Mouse (Mus musculus) heart, embryonic 13.5 days (tissue): ENCODE results near the gene Hif1an. TPM values are rescaled to one million over a fixed set of nuclear protein-coding genes. Genes with fewer than 3 reads are reported as not detected.

ENCODE experiments used
- ATAC-seq: fragments of 200-750 bp; cut with Nextera tagmentation; 2 replicates; pipeline ENCODE4 v1.8.0; 2017; ENCODE audit warnings: moderate TSS enrichment; ENCODE audit not compliant: insufficient number of reproducible peaks, low FRiP score, low TSS enrichment; ENCODE audit errors: extremely low read depth
- H3K27ac ChIP-seq: fragments of 300-500 bp; sonication (generic); replicated peaks from 2 replicates; pipeline ENCODE4 v1.5.1; 2015; ENCODE audit warnings: moderate library complexity, mild to moderate bottlenecking, inconsistent platforms
- H3K27me3 ChIP-seq: fragments of 300-500 bp; sonication (generic); replicated peaks from 2 replicates; pipeline ENCODE4 v1.6.1; 2015; ENCODE audit warnings: mild to moderate bottlenecking, inconsistent platforms
- H3K36me3 ChIP-seq: fragments of 300-500 bp; sonication (generic); 2 replicates; pipeline ENCODE4 v1.6.1; 2015; ENCODE audit warnings: mild to moderate bottlenecking, inconsistent platforms
- H3K4me1 ChIP-seq: fragments of 300-500 bp; sonication (generic); 2 replicates; pipeline ENCODE4 v1.6.1; 2015; ENCODE audit warnings: inconsistent platforms
- H3K4me2 ChIP-seq: fragments of 300-500 bp; sonication (generic); 2 replicates; pipeline ENCODE4 v1.6.1; 2015; ENCODE audit warnings: inconsistent platforms, mild to moderate bottlenecking, moderate library complexity
- H3K4me3 ChIP-seq: fragments of 300-500 bp; sonication (generic); 2 replicates; pipeline ENCODE4 v1.5.1; 2015; ENCODE audit warnings: moderate library complexity, mild to moderate bottlenecking, inconsistent platforms
- H3K9ac ChIP-seq: fragments of 300-500 bp; sonication (generic); 2 replicates; pipeline ENCODE4 v1.6.1; 2015; ENCODE audit warnings: inconsistent platforms, mild to moderate bottlenecking, moderate library complexity
- H3K9me3 ChIP-seq: fragments of 300-500 bp; sonication (generic); 2 replicates; pipeline ENCODE4 v1.6.1; 2016; ENCODE audit warnings: inconsistent platforms
- WGBS: fragments of 180-500 bp; shearing (Covaris S2); methylation state at CpG from one replicate; pipeline ENCODE4 v1.1.7; 2015; ENCODE audit warnings: mixed read lengths; 5-methylcytosine and 5-hydroxymethylcytosine counted together
- polyA plus RNA-seq: library from polyadenylated mRNA; unstranded; fragments of >200 nt; fragmentation: Nextera tagmentation; extraction: Ambion mirVana; gene quantifications from 2 replicates; pipeline ENCODE4 v1.2.1, GENCODE M21; 2015

The Hif1an gene
- polyA plus RNA-seq, 1 experiment from 2014 or later: 23.9 TPM

DNA sequence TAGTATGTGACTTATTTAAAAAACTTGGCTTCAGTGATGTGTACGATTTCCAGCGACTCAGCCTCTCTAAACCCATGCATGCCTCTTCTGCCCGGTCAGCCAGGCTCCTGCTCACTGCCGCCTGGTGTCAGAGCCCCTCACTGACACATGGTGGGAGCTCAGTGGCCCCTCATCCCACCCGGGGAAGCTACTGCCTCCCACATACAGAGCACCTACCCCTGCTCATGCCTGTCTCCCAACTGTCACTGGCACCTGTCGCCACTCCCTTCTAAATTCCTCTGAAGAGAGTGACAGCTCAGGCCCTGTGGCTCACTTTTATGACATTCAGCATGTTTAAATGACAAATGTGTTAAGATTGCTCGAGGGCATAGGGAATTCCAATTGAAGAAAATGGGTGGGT, 13.6 kb downstream of the Hif1an start:
- ATAC-seq: no peak

DNA sequence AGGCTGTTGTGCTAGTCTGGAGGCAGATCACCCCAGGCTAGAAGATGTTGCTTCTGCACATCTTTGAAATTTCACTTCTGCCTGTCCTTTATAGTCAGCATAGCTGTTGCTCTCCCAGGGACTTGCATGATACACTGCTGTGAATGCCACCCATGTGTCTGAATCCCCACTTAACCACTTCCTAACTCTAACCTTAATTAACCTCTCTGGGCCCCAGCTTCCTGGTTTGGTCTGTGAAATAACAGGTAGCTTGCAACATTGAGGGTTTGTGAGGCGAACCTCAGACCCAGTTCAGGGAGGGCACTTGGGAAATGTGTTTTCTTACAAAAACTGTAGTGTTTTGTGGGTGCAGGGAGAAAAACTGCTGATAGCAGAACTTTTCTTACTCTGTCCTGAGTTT, 15.4 kb downstream of the Hif1an start:
- no peak overlapping the region for H3K4me2 ChIP-seq
- no peaks in the 10 kb centered on the region for H3K4me1 ChIP-seq
- H3K9ac ChIP-seq: no peak overlapping the region
- no peak overlapping the region for H3K27ac ChIP-seq
- H3K36me3 ChIP-seq: peaks cover 34% of the 10 kb centered on the region
- ATAC-seq: no peak
- peaks cover 12% of the 10 kb centered on the region; the same call in 1 of the 2 replicates for H3K27me3 ChIP-seq
- no peak overlapping the region for H3K4me3 ChIP-seq
- H3K9me3 ChIP-seq: no peaks in the 10 kb centered on the region
- WGBS: 73% methylated on average over 1 of the region's 1 CpGs

More for the DNA sequence above, 13.6 kb downstream of the Hif1an start:
- H3K4me1 ChIP-seq: no peaks in the 10 kb centered on the region
- no peak overlapping the region for H3K9ac ChIP-seq
- H3K4me3 ChIP-seq: no peak overlapping the region
- H3K27ac ChIP-seq: no peak overlapping the region
- peaks cover 7% of the 10 kb centered on the region; the same call in 1 of the 2 replicates for H3K27me3 ChIP-seq
- H3K4me2 ChIP-seq: no peak overlapping the region
- H3K9me3 ChIP-seq: no peaks in the 10 kb centered on the region
- H3K36me3 ChIP-seq: peaks cover 51% of the 10 kb centered on the region
- 66% methylated on average over 7 of the region's 7 CpGs for WGBS

DNA sequence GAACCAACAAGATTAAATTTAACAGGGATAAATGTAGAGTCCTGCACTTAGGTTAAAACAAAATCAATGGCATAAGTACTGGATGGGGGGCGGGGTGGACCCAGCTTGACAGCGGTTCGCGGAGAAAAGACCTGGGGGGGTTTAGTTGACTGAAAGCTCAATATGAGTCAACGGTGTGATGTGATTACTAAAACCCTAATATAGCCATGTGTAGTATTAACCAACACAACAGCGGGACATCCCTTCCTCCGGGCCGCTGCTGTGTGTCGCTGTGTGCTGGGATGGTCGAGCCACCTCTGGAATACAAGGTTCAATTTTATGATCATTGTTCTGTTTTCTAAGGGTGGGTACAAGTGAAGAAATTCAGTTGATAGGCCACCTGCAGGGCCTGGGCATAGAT, 19.5 kb downstream of the Hif1an start:
- ATAC-seq: no peak
- no peak overlapping the region for H3K4me3 ChIP-seq
- H3K4me1 ChIP-seq: no peaks in the 10 kb centered on the region
- H3K27ac ChIP-seq: no peak overlapping the region
- H3K27me3 ChIP-seq: peaks cover 52% of the 10 kb centered on the region
- 76% methylated on average over 10 of the region's 10 CpGs for WGBS
- no peak overlapping the region for H3K9ac ChIP-seq
- no peaks in the 10 kb centered on the region for H3K9me3 ChIP-seq
- no peaks in the 10 kb centered on the region for H3K36me3 ChIP-seq
- no peak overlapping the region for H3K4me2 ChIP-seq

DNA sequence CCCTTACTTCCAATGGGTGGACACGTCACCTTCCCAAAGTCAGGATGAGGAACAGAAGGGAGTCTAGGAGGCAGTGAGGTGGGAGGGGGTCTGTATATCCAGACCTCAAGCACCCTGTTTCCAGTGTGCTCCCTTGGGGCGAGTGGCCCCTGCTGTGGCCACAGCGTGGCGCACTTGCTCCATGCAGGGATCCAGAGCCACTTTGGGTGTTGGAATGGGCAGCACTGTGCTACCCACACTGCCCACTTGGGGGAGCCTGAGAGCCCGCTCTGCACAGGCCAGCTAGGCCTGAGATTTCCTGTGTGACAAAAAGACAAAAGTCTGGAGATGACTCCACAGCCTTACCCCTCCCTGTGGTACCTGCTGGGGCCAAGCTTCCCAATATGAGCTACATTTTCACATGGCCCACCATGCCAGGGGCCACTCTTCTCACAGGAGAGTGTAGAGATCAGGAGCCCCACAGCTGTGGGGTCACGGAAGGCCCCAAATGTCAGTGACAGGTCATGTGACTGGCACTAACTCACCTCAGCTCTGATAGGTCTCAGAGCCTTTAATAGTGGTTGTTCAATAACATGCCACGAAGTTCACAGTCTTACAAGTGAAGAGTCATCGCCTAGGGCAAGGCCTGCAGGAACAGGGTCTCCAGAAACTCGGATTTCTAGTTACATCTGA, 20.1 kb downstream of the Hif1an start:
- H3K9me3 ChIP-seq: no peaks in the 10 kb centered on the region
- WGBS: 33% methylated on average over 9 of the region's 9 CpGs
- no peak for ATAC-seq
- H3K27ac ChIP-seq: no peak overlapping the region
- no peaks in the 10 kb centered on the region for H3K36me3 ChIP-seq
- H3K4me1 ChIP-seq: no peaks in the 10 kb centered on the region
- no peak overlapping the region for H3K4me2 ChIP-seq
- peaks cover 59% of the 10 kb centered on the region for H3K27me3 ChIP-seq
- no peak overlapping the region for H3K9ac ChIP-seq
- H3K4me3 ChIP-seq: no peak overlapping the region

DNA sequence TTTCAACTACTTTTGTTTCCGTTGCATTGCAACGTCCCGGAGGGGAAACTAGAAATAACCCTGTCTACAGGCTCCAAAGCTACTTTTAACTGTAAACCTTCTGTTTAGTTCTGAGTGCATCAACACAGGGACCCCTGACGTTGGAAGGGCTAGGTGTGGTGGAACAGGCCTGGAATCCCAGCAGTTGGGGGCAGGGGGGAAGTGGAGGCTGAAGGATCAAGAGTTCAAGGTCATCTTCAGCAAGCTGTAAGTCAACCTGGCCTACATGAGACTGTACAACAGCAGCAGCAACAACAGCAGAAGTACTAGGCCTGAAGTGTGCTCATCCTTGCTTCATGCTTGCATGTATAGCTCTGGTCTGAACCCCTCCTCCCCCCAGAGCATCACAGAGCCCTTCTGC, 25.4 kb downstream of the Hif1an start:
- no peak for ATAC-seq
- no peaks in the 10 kb centered on the region for H3K36me3 ChIP-seq
- H3K4me1 ChIP-seq: no peaks in the 10 kb centered on the region
- no peaks in the 10 kb centered on the region for H3K9me3 ChIP-seq
- peaks cover 66% of the 10 kb centered on the region for H3K27me3 ChIP-seq
- H3K4me3 ChIP-seq: no peak overlapping the region
- WGBS: 36% methylated on average over 4 of the region's 4 CpGs
- H3K9ac ChIP-seq: no peak overlapping the region
- no peak overlapping the region for H3K27ac ChIP-seq
- H3K4me2 ChIP-seq: no peak overlapping the region

DNA sequence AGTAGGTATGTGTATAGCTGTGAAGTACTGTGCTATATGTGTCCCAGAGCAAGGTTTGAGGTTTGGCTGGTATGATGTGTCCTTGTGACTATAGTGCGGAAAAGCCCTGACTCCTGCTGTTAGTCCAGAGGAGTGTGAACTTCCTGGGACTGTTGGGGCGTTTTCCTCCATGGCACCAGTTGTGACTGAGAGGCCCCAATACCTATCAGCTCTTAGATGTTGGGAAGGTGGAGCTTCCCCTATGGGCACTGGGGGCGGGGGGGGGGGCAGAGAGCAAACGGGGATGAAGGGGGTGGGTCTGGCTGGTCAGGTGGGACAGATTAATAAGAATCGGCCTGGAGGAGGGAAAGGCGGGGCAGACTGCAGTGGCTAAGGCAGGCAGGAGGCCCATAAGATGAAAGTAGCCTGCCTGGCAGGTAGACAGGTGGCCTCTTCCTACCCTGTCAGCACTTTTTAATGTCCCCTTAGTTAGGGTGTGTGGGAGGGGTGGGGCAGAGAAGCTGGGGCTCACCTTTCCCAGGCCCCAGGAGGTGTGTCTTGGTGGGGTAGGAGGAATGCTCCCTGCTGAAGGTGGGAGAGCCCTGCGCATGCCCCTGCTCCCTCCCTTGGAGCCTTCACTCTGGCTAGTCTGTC, 27.1 kb downstream of the Hif1an start:
- no peak overlapping the region for H3K9ac ChIP-seq
- ATAC-seq: no peak
- peaks cover 50% of the 10 kb centered on the region for H3K27me3 ChIP-seq
- WGBS: 41% methylated on average over 6 of the region's 7 CpGs
- H3K4me1 ChIP-seq: no peaks in the 10 kb centered on the region
- H3K36me3 ChIP-seq: no peaks in the 10 kb centered on the region
- H3K27ac ChIP-seq: no peak overlapping the region
- H3K4me3 ChIP-seq: no peak overlapping the region
- peaks cover 6% of the 10 kb centered on the region; the same call in 1 of the 2 replicates for H3K9me3 ChIP-seq
- H3K4me2 ChIP-seq: no peak overlapping the region

DNA sequence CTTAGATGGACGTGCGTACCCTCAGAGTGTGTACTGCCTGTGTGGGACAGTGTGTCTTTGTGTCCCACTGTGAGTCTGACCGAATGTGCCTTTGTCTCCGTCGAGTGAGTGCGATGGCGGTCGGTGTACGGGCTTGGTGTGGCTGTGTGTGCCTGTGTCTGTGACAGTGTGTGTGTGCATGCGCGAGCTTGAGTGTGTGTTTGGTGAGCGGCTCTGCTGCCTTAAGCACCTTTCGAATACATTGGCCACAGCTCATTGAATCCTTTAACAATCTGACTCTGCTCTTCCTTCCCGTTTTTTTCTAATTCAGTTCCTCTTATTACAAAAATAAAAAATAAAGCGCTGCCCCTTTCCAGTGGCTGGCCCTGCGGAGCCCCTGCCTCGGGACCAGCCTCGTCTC, 28.3 kb downstream of the Hif1an start:
- 81% methylated on average over 18 of the region's 18 CpGs for WGBS
- H3K9ac ChIP-seq: no peak overlapping the region
- no peak overlapping the region for H3K27ac ChIP-seq
- H3K4me2 ChIP-seq: no peak overlapping the region
- peaks cover 6% of the 10 kb centered on the region; the same call in 1 of the 2 replicates for H3K9me3 ChIP-seq
- no peaks in the 10 kb centered on the region for H3K36me3 ChIP-seq
- no peak overlapping the region for H3K4me3 ChIP-seq
- ATAC-seq: no peak
- no peaks in the 10 kb centered on the region for H3K4me1 ChIP-seq
- H3K27me3 ChIP-seq: peaks cover 44% of the 10 kb centered on the region

DNA sequence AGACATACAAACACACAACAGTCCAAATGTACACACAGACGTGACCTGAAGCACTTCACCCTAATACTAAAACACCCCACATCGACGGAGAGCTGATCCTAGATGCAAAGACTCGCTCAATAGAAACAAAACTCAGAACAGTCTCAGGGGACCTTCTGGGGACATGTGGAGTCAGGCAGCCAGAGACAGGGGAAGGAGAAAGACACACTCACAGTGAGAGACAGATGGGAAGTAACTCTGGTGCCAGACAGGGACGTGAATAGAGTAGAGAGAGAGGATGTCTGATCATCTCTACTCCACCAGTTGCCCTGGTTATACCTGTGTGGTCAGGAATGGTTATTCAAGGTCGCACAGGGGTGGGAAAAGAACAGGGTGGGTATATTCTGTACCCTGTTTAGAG, 29.0 kb downstream of the Hif1an start:
- H3K27me3 ChIP-seq: peaks cover 42% of the 10 kb centered on the region
- H3K36me3 ChIP-seq: no peaks in the 10 kb centered on the region
- no peak overlapping the region for H3K4me2 ChIP-seq
- no peak overlapping the region for H3K4me3 ChIP-seq
- H3K4me1 ChIP-seq: no peaks in the 10 kb centered on the region
- WGBS: 65% methylated on average over 6 of the region's 6 CpGs
- no peak for ATAC-seq
- peaks cover 6% of the 10 kb centered on the region; the same call in 1 of the 2 replicates for H3K9me3 ChIP-seq
- H3K27ac ChIP-seq: no peak overlapping the region
- no peak overlapping the region for H3K9ac ChIP-seq

DNA sequence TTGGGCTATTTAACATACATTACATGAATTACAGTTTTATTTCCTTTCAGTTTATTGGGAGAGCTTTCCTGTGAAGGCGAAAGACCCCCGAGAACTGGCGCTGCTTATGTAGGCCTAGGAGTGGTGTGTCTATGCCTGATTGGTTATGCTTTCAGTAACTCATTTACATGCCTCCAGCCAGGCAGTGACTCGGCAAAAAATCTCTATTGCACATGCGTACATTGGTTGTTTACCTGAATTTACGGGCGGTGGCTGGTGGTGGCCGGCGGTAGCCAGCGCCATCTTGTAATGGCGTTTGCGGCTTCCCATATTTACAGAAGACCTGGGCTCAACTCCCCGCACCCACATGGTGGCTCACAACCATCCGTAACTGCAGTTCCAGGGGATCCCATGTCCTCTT, 31.5 kb downstream of the Hif1an start:
- no peak overlapping the region for H3K9ac ChIP-seq
- H3K27ac ChIP-seq: no peak overlapping the region
- 94% methylated on average over 14 of the region's 14 CpGs for WGBS
- peaks cover 41% of the 10 kb centered on the region for H3K27me3 ChIP-seq
- H3K36me3 ChIP-seq: no peaks in the 10 kb centered on the region
- peaks cover 6% of the 10 kb centered on the region; the same call in 1 of the 2 replicates for H3K9me3 ChIP-seq
- no peak for ATAC-seq
- H3K4me2 ChIP-seq: no peak overlapping the region
- H3K4me1 ChIP-seq: no peaks in the 10 kb centered on the region
- no peak overlapping the region for H3K4me3 ChIP-seq

DNA sequence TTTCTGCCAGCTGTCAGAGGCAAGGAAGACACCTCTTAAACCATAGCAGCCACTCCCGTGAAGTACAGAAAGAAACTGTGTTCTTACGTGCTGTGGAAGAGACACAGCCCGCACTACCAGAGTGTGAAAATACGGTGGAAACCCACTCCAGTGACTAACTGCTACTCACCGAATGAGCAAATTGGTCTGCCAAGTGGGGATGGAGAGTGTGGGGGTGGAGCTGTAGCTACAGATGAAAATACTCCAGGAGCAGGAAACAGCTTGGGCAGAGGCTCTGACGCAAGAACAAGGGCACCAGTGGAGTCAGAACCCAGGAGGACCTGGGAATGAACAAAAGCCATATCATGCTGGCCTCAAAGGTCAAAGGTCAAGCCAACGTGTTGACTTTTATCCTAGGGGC, 55.5 kb downstream of the Hif1an start:
- Histone ChIP-seq H3K9ac (no peak overlapping the region), H3K27ac (no peak overlapping the region), H3K27me3 (peaks cover 11% of the 10 kb centered on the region; the same call in 1 of the 2 replicates), H3K4me2 (no peak overlapping the region), H3K4me3 (no peak overlapping the region), H3K9me3 (no peaks in the 10 kb centered on the region), H3K36me3 (no peaks in the 10 kb centered on the region), H3K4me1 (no peaks in the 10 kb centered on the region)
- no peak for ATAC-seq
- WGBS: 57% methylated on average over 7 of the region's 7 CpGs
